Mouse (Mus musculus): ENCODE data around the gene Tgfbr2. TPM values are rescaled to one million over a fixed set of nuclear protein-coding genes. Genes with fewer than 3 reads are reported as not detected.

Gene Tgfbr2
- total and polyA plus RNA-seq, 3 experiments: 0.05 TPM; not detected in 2

DNA sequence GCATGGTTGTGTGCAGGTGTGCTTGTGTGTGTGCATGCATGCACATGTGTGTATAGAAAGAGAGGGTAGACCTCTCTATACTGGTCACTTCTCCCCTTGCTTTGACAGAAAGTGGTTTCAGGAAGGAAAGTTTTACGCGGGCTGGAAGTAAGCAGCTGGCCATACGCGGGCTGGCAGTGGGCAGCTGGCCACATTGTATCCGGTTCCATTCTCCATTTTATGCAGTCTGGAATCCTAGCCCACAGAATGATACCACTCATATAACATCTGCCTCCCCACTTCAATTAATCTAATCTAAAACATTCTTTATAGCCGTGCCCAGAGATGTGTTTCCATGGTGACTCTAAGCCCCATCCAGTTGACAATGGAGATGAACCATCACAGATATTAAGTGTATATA, 136.9 kb downstream of the Tgfbr2 start:
- no peak for TF ChIP-seq CTCF (IDR thresholded peaks at IDR 0.05; ENCODE audit: low read depth, low read length)
- no peak for TF ChIP-seq POLR2AphosphoS5 (IDR thresholded peaks at IDR 0.05; ENCODE audit: insufficient replicate concordance, low read depth, low read length)
- no peak for TF ChIP-seq TAL1 (conservative IDR thresholded peaks at IDR 0.05; ENCODE audit: low read depth, low read length)
- no peak for TF ChIP-seq GATA2 (IDR thresholded peaks at IDR 0.05; ENCODE audit: borderline replicate concordance, low read depth, low read length)
- TF ChIP-seq GATA1 (IDR thresholded peaks at IDR 0.05; ENCODE audit: borderline replicate concordance, low read length): no peak
- Histone ChIP-seq H3K36me3 (replicated peaks) (no peaks in the 10 kb centered on the region), H3K4me1 (ENCODE audit: insufficient read depth, low read depth, low read length) (no peaks in the 10 kb centered on the region), H3K27me3 (ENCODE audit: insufficient read depth, low read length) (no peaks in the 10 kb centered on the region), H3K9me3 (replicated peaks) (peaks cover 56% of the 10 kb centered on the region), H3K4me3 (ENCODE audit: low read depth, low read length) (no peak overlapping the region)
- DNase-seq (ENCODE audit: low spot score): no peak
- no peak for ATAC-seq (ENCODE audit: extremely low read depth, insufficient number of reproducible peaks, low FRiP score, poor library complexity, severe bottlenecking)
